Mouse (Mus musculus): ENCODE measurements around the gene Gm15517. TPM values are rescaled to one million over a fixed set of nuclear protein-coding genes. Genes with fewer than 3 reads are reported as not detected.
"Not testable (repeated sequence)": the region's sequence is repeated elsewhere in the genome, so short reads cannot be mapped to it uniquely, and the experiment has no call there.

Gm15517 gene
- not detected for total RNA-seq (2021)

- intact Hi-C loops (cut with DNase I) = loop anchor here (5.0 to 10.0 kb wide), 2 partner anchors 54 to 226 kb away; partner anchors contain the start of gene Shank1
- DNase-seq = no peak
These were observed at the start of gene Gm15517 for GRCm38 (mm10) chr7:44261147-44261546. Gene Gm15517, plus strand, starts transcription at chr7:44261447.

GRCm38 (mm10) chr7:44215645-44216044 is 45.6 kb upstream of the Gm15517 start, which contains the start of gene Klk1b5:
Gene Klk1b5, plus strand, starts transcription at chr7:44215945.
- intact Hi-C loops (cut with DNase I) = no loop called here
- no peak for DNase-seq

GRCm38 (mm10) chr7:44221601-44222000 is 39.6 kb upstream of the Gm15517 start:
- intact Hi-C loops (cut with DNase I); DNase-seq: not testable (repeated sequence)

- intact Hi-C loops (cut with DNase I) = not testable (repeated sequence)
These were observed 38.9 kb upstream of the Gm15517 start for GRCm38 (mm10) chr7:44222335-44222734.

GRCm38 (mm10) chr7:44225076-44225475 is 36.2 kb upstream of the Gm15517 start, which contains the start of gene Klk1:
Gene Klk1, plus strand, starts transcription at chr7:44225360.
- DNase-seq = no peak
- intact Hi-C loops (cut with DNase I) = no loop called here

More at GRCm38 (mm10) chr7:44222335-44222734, 38.9 kb upstream of the Gm15517 start:
- not testable (repeated sequence) for DNase-seq

GRCm38 (mm10) chr7:44235909-44236308 is 25.3 kb upstream of the Gm15517 start, which contains the start of gene Gm36864:
Gene Gm36864, plus strand, starts transcription at chr7:44236177.
- DNase-seq = no peak
- intact Hi-C loops (cut with DNase I) = no loop called here

- intact Hi-C loops (cut with DNase I) = no loop called here
These were observed 21.3 kb upstream of the Gm15517 start for GRCm38 (mm10) chr7:44239913-44240312.

GRCm38 (mm10) chr7:44240712-44241111 is 20.5 kb upstream of the Gm15517 start:
- intact Hi-C loops (cut with DNase I) = no loop called here
- no peak for DNase-seq

More at GRCm38 (mm10) chr7:44239913-44240312, 21.3 kb upstream of the Gm15517 start:
- DNase-seq = no peak

GRCm38 (mm10) chr7:44241163-44241562 is 20.1 kb upstream of the Gm15517 start:
- no peak for DNase-seq
- intact Hi-C loops (cut with DNase I) = no loop called here

- intact Hi-C loops (cut with DNase I) = no loop called here
- DNase-seq = no peak
These were observed 17.2 kb upstream of the Gm15517 start for GRCm38 (mm10) chr7:44244080-44244479.

GRCm38 (mm10) chr7:44246055-44246983 is 14.9 kb upstream of the Gm15517 start, which contains the start of the genes 1700028J19Rik and 2410002F23Rik:
Gene 1700028J19Rik, minus strand, starts transcription at chr7:44246695.
Gene 2410002F23Rik, plus strand, starts transcription at chr7:44246722.
- peak; percentile 96 for DNase-seq
- intact Hi-C loops (cut with DNase I) = no loop called here

- intact Hi-C loops (cut with DNase I) = no loop called here
- DNase-seq = no peak
These were observed 14.2 kb upstream of the Gm15517 start for GRCm38 (mm10) chr7:44246984-44247470.

- intact Hi-C loops (cut with DNase I) = no loop called here
- no peak for DNase-seq
These were observed 13.3 kb upstream of the Gm15517 start for GRCm38 (mm10) chr7:44247971-44248370.

GRCm38 (mm10) chr7:44249248-44249647 is 12.0 kb upstream of the Gm15517 start:
- no peak for DNase-seq
- intact Hi-C loops (cut with DNase I) = no loop called here

- DNase-seq; intact Hi-C loops (cut with DNase I): not testable (repeated sequence)
These were observed 10.4 kb upstream of the Gm15517 start for GRCm38 (mm10) chr7:44250732-44251275.

- intact Hi-C loops (cut with DNase I) = no loop called here
- peak; percentile 22 for DNase-seq
These were observed 8.1 kb upstream of the Gm15517 start for GRCm38 (mm10) chr7:44253023-44253616.

GRCm38 (mm10) chr7:44254930-44255329 is 6.3 kb upstream of the Gm15517 start:
- no peak for DNase-seq
- intact Hi-C loops (cut with DNase I) = no loop called here

- DNase-seq = no peak
- intact Hi-C loops (cut with DNase I) = no loop called here
These were observed 4.0 kb upstream of the Gm15517 start, which contains the start of gene Acp4 for GRCm38 (mm10) chr7:44257278-44257677. Gene Acp4, minus strand, starts transcription at chr7:44257378.

- no peak for DNase-seq
- intact Hi-C loops (cut with DNase I) = loop anchor here (5.0 to 10.0 kb wide), 2 partner anchors 54 to 227 kb away; partner anchors contain the start of gene Shank1
These were observed 837 bp upstream of the Gm15517 start for GRCm38 (mm10) chr7:44260410-44260809.

Measured in left cerebral cortex, postnatal 4 days (tissue).